20 mouse cellular contexts compared by ENCODE assay signal in genomic region chr8:83647511-83647910, GRCm38 (mm10).
"Had no signal": no experiment of that assay in that cellular context is flagged by ENCODE, and none has a peak within 500 bp of the region (broad histone marks: within the 10 kb centered on the region; RNA-seq: fewer than 3 reads in every experiment).

No protein-coding gene starts in this region.

- H3K4me1 ChIP-seq: neural tube, embryonic 12.5 days had no signal

- H3K27ac ChIP-seq: liver, embryonic 15.5 days; lung, embryonic 15.5 days; macrophage; midbrain, embryonic 13.5 days; midbrain, embryonic 15.5 days; neural tube, embryonic 12.5 days had no signal

- H3K36me3 ChIP-seq: liver, embryonic 15.5 days; lung, embryonic 15.5 days; midbrain, embryonic 13.5 days; midbrain, embryonic 15.5 days; neural tube, embryonic 12.5 days had no signal

- H3K9ac ChIP-seq: liver, embryonic 15.5 days; liver, postnatal 0 days; lung, embryonic 15.5 days; midbrain, embryonic 13.5 days; midbrain, embryonic 15.5 days; neural tube, embryonic 12.5 days had no signal

- H3K27me3 ChIP-seq: lung, embryonic 15.5 days; midbrain, embryonic 13.5 days; midbrain, embryonic 15.5 days; neural tube, embryonic 12.5 days had no signal

- ATAC-seq: liver, postnatal 0 days; lung, postnatal 0 days; midbrain, embryonic 13.5 days; midbrain, embryonic 15.5 days had no signal

- DNase-seq: liver, postnatal 0 days; lung, adult 2 months; lung, postnatal 14 days; lung, postnatal 36 days; retina, postnatal 1 day; right cerebral cortex, adult 18-20 months; right cerebral cortex, postnatal 25 days; right cerebral cortex, postnatal 4 days; spleen, adult 18-20 months; thymus, adult 18-20 months; thymus, postnatal 25 days; thymus, postnatal 4 days had no signal

- H3K4me2 ChIP-seq: liver, embryonic 15.5 days; lung, embryonic 15.5 days; midbrain, embryonic 11.5 days; midbrain, embryonic 13.5 days; midbrain, embryonic 15.5 days; neural tube, embryonic 12.5 days had no signal

- H3K9me3 ChIP-seq: liver, embryonic 15.5 days; lung, embryonic 15.5 days; midbrain, embryonic 13.5 days; midbrain, embryonic 15.5 days; neural tube, embryonic 12.5 days had no signal

- H3K4me3 ChIP-seq: liver, embryonic 15.5 days; lung, embryonic 15.5 days; midbrain, embryonic 13.5 days; midbrain, embryonic 15.5 days; neural tube, embryonic 12.5 days had no signal
